Mouse (Mus musculus) C2C12 (cell line): ENCODE measurements around the gene Tstd2. TPM values are rescaled to one million over a fixed set of nuclear protein-coding genes. Genes with fewer than 3 reads are reported as not detected.

Experiments used
- H3K27me3 ChIP-seq: one replicate; pipeline ENCODE4 v1.6.1; 2011; ENCODE audit not compliant: control insufficient read depth, insufficient read depth, insufficient read length
- H3K36me3 ChIP-seq: one replicate; pipeline ENCODE4 v1.6.1; 2011; ENCODE audit not compliant: control insufficient read depth, insufficient read depth
- H3K4me3 ChIP-seq: one replicate; pipeline ENCODE4 v1.5.1; 2011; ENCODE audit warnings: mild to moderate bottlenecking, control low read depth; ENCODE audit not compliant: poor library complexity, insufficient read depth, severe bottlenecking
- H3K79me2 ChIP-seq: one replicate; pipeline ENCODE4 v1.6.1; 2011; ENCODE audit not compliant: control insufficient read depth, insufficient read depth
- H3K79me3 ChIP-seq: one replicate; pipeline ENCODE4 v1.6.1; 2011; ENCODE audit warnings: low read depth, control low read depth
- H3ac ChIP-seq: one replicate; pipeline ENCODE3; 2011; ENCODE audit warnings: low read depth; ENCODE audit not compliant: control insufficient read depth, insufficient read length
- CEBPB ChIP-seq: IDR thresholded peaks from one replicate; pipeline ENCODE4 v1.6.1; 2011; ENCODE audit warnings: low read depth, mild to moderate bottlenecking, control low read depth, moderate library complexity
- CTCF ChIP-seq: IDR thresholded peaks from one replicate; pipeline ENCODE4 v1.5.1; 2011; ENCODE audit not compliant: control insufficient read depth, insufficient read depth, insufficient read length
- FOSL1 ChIP-seq: IDR thresholded peaks from one replicate; pipeline ENCODE4 v1.8.0; 2011; ENCODE audit warnings: mild to moderate bottlenecking, low read length; ENCODE audit not compliant: poor library complexity, insufficient read depth, severe bottlenecking
- MAX ChIP-seq: IDR thresholded peaks from one replicate; pipeline ENCODE4 v1.6.1; 2011; ENCODE audit warnings: mild to moderate bottlenecking, control low read depth
- MYOD1 ChIP-seq: IDR thresholded peaks from one replicate; pipeline ENCODE4 v1.6.1; 2011; ENCODE audit warnings: low read depth; ENCODE audit not compliant: control insufficient read depth, insufficient read length
- MYOG ChIP-seq: IDR thresholded peaks from one replicate; pipeline ENCODE4 v1.6.1; 2011; ENCODE audit not compliant: control insufficient read depth, insufficient read length; ENCODE audit errors: extremely low read depth
- USF1 ChIP-seq: IDR thresholded peaks from one replicate; pipeline ENCODE4 v1.6.1; 2011; ENCODE audit warnings: low read depth, mild to moderate bottlenecking, control low read depth, moderate library complexity
- polyA plus RNA-seq: library from polyadenylated mRNA; unstranded; fragments of >200 nt; fragmentation: generic; extraction: Trizol; gene quantifications from one replicate; pipeline ENCODE4 v1.2.1, GENCODE M21; 2012; ENCODE audit warnings: missing spikeins

Gene Tstd2
- polyA plus RNA-seq, 1 experiment = 15.5 TPM

DNA sequence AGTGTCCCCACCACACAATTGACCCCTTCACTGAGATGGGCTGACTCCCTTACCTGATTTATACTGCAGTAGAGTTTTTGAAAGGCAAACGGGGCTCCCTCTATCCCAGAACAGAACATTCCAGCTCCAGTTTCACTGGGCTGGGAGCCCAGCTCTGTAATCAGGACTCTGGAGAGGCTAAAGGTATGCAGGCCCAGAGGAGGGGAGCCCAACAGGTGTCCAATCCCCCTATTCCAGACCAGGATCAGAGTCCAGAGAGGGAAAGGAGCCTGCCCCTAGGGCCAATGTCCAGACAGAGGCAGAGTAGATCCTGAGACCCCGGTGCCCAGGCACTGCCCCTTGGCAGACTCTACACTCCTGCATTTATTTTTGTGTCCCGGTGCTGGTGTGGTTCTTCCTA, 73.5 kb downstream of the Tstd2 start:
- no peaks in the 10 kb centered on the region for H3K36me3 ChIP-seq
- no peak overlapping the region for H3K4me3 ChIP-seq
- no peaks in the 10 kb centered on the region for H3K79me2 ChIP-seq
- no peak overlapping the region for H3ac ChIP-seq
- no peaks in the 10 kb centered on the region for H3K27me3 ChIP-seq
- TF ChIP-seq MAX (no peak), FOSL1 (no peak), MYOD1 (no peak), MYOG (no peak), USF1 (no peak), CTCF (no peak), CEBPB (no peak)
- H3K79me3 ChIP-seq = no peaks in the 10 kb centered on the region

Other genes with a start within 250 kb of the Tstd2 start
- 0.08 TPM for gene Ccdc180, start 248.4 kb downstream of the Tstd2 start, polyA plus RNA-seq
- gene Tdrd7, start 173.4 kb downstream of the Tstd2 start, polyA plus RNA-seq = 18.0 TPM
- 0.34 TPM for gene Tmod1, start 99.8 kb downstream of the Tstd2 start, polyA plus RNA-seq
- 73.4 TPM for gene Ncbp1, start 81 bp downstream of the Tstd2 start, polyA plus RNA-seq
- gene Xpa, start 57.6 kb upstream of the Tstd2 start, polyA plus RNA-seq = 11.5 TPM
- not detected for gene Foxe1, start 204.9 kb upstream of the Tstd2 start, polyA plus RNA-seq